Mouse (Mus musculus) adrenal gland (tissue): ENCODE results near the gene Trim65.

ENCODE experiments used
- intact Hi-C: fragments of 180-260 bp; cut with DNase I; formaldehyde crosslinking; loops from one replicate; pipeline ENCODE4 v1.15.1; 2025

Trim65 gene

DNA sequence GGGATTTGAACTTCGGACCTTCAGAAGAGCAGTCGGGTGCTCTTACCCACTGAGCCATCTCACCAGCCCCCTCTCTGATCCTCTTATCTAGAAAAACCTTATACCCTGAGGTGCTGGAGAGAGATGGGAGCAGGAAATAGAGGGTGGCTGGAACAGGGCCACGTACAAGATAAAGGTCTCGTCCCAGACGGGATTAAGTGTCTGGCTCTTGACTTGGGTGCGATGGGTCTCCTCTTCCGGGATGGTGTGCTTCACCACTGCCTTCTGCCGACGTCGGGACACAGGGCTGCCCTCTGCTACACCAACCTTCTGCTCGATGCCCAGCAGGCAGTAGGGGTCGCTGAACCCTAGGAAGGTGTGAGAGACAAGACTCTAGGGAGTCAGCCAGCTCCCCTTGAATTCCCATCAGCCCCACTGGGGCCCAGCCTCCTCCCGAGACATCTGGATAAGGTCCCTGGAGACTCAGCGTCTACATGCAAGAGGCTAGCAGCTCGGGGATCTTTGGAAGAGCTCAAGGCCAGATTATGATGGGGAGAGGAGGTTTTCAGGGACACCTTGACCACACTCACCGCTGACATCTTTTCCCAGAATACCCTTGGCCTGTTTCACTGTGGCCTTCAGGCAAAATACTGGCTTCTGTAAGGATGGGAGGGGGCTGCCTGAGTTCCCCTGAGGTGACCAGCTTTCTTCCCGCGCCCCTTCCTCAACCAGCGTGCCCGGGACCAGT is 55.2 kb downstream of the Trim65 start:
- intact Hi-C loops: loop anchor here (5.0 kb wide), 1 partner anchor 43 kb away; the partner anchor contains the start of gene Unk

DNA sequence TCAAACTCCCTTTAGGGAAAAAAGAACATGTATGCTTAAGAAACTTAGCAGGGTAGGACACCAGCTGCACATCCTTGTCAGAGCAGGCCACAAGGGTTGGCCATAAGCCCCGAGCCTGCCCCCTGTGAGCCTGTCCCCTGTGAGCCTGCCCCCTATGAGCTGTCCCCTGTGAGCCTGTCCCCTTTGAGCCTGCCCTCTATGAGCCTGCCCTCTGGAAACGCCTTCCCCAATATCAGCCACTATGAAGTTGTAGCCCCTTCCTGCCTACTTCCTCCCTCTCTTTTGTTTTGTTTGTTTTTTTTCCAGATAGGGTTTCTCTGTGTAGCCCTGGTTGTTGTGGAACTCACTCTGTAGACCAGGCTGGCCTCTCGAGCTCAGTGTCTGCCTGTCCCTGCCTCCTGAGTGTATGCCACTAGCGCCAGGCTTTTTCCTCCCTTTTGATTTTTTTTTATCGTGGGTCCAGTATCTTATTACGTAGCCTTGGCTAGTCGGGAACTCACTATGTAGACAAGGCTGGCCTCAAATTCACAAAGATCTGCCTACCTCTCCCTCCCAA is 56.4 kb downstream of the Trim65 start:
- intact Hi-C loops: no loop called here

- intact Hi-C loops: no loop called here
Observed at GRCm38 (mm10) chr11:116072608-116073007, 58.3 kb downstream of the Trim65 start.
